Mouse (Mus musculus): ENCODE results near the gene Gcnt1. TPM values are rescaled to one million over a fixed set of nuclear protein-coding genes. Genes with fewer than 3 reads are reported as not detected.

Gcnt1 gene
- polyA plus RNA-seq, 1 experiment from 2014 or later, result 5.2 TPM

DNA sequence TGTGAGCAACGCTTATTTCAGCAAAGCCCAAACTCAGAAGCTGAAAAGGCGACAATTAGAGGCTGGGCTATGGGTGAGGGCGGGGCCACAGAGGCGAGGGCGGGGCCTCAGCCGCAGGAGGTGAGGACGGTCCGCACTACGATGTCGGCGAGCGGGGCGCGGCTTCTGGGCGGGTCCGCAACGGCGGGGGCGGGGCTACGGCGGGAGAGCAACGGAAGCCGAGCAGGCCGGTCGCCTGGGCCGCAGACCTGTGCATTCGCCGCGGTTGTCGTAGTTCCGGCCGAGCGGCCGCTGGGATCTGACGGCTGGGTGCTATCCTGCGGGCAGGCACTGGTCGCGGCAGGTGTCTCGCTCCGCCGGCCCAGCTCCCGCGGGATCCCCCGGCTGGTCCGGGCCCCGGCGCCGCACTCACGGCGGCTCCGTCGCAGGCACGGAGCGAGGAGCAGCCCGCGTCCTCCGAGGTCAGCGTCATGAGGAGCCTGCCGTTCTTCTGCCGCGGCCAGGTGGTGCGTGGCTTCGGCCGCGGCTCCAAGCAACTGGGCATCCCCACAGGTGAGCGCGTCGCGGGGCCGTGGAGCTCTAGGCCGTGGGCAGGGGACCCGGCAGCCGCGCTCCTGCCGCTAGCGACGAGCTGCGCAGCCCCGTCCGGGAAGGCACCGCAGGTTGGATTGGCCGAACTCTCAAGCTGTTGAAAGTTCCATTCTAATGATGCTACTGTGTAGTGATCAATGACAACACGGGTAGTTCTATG, 21.4 kb upstream of the Gcnt1 start, which contains the start of gene Rfk:
Gene Rfk (plus strand): TSS at position 203 of the 751 bp plus-strand sequence.
- peak within 1 kb of the TSS; percentile 64 for H3K4me2 ChIP-seq (replicated peaks)
- peak within 1 kb of the TSS; percentile 91 for H3K4me3 ChIP-seq (replicated peaks)
- H3K27me3 ChIP-seq, result no peaks in the 10 kb centered on the region
- H3K36me3 ChIP-seq, result peaks cover 11% of the 10 kb centered on the region
- ATAC-seq (ENCODE audit: insufficient number of reproducible peaks, low FRiP score, low TSS enrichment, low read depth), result peak; percentile 96
- peaks cover 8% of the 10 kb centered on the region; the same call in 1 of the 2 replicates for H3K4me1 ChIP-seq
- no peaks in the 10 kb centered on the region for H3K9me3 ChIP-seq (replicated peaks)
- WGBS, result under 1% methylated on average over 82 of the region's 83 CpGs
- peak within 1 kb of the TSS; percentile 80 for H3K27ac ChIP-seq (replicated peaks)
- H3K9ac ChIP-seq, result peak within 1 kb of the TSS; percentile 78

DNA sequence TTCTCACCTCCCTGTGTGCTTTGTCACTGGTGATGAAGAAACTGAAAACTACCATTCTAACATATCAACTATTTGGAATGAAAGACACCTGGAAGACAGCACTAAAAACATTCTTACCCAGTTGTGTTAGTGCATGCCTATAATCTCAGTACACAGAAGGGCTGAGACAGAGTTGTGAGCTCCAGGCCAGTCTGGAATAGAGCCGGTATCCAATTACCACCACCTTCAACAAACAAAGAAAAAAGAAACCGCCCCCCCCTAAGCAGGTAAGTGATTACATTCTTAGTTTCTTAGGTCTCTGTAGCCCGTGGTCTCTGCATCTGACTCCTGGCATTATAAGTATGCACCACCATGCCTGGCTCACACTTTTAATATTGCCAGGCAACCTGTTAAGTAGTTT, 20.2 kb upstream of the Gcnt1 start:
- no peak for ATAC-seq (ENCODE audit: insufficient number of reproducible peaks, low FRiP score, low TSS enrichment, low read depth)
- no peak overlapping the region for H3K4me3 ChIP-seq (replicated peaks)
- no peaks in the 10 kb centered on the region for H3K9me3 ChIP-seq (replicated peaks)
- WGBS, result 7% methylated on average over 3 of the region's 3 CpGs
- H3K9ac ChIP-seq, result no peak overlapping the region
- H3K27ac ChIP-seq (replicated peaks), result no peak overlapping the region
- peaks cover 8% of the 10 kb centered on the region; the same call in 1 of the 2 replicates for H3K4me1 ChIP-seq
- H3K4me2 ChIP-seq (replicated peaks), result peak overlapping the region; percentile 64
- no peaks in the 10 kb centered on the region for H3K27me3 ChIP-seq
- no peaks in the 10 kb centered on the region; the same call in 1 of the 2 replicates for H3K36me3 ChIP-seq

DNA sequence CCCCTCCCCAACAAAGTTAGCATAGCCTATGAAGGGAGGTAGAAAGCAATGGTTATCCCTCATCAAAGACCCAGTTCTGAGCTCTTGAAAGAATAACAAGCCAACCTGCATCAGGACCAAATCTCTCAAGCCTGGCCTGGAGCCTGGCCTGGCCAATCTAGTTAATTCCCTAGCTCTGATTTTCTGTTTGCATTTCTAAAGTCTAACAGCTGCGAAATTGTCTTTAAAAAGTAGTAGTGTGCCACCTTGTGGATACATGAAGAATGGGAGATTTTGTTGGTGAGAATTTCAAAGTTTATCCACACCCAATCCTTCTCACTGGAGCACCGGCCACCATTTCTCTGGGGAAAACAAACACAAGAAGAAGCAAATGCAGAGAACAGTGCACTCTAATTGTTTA, 15.8 kb upstream of the Gcnt1 start:
- Histone ChIP-seq H3K36me3 (no peaks in the 10 kb centered on the region), H3K9me3 (replicated peaks) (no peaks in the 10 kb centered on the region), H3K27me3 (no peaks in the 10 kb centered on the region), H3K27ac (replicated peaks) (no peak overlapping the region), H3K4me1 (no peaks in the 10 kb centered on the region), H3K9ac (no peak overlapping the region), H3K4me2 (replicated peaks) (no peak overlapping the region), H3K4me3 (replicated peaks) (no peak overlapping the region)
- WGBS, result 8% methylated on average over 2 of the region's 2 CpGs
- ATAC-seq (ENCODE audit: insufficient number of reproducible peaks, low FRiP score, low TSS enrichment, low read depth), result no peak

DNA sequence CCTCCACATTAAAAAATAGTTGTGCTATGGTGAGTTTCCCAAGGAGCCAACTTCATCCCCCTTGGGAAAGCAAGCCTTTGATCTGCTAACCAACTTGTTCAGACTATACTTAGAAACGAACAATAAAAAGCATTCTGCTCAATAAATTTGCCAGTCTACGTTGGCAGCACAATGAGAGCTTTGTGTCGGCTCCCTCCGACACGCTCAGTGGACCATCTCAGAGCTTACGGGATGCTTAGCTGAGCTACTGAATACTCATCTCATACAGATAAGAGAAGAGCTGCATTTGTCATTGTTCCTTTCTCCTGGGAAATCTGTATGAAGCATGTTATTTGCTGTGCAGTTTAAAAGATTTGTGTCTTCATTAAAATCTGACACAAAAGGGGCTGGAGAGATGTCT, 13.8 kb upstream of the Gcnt1 start:
- WGBS, result 39% methylated on average over 6 of the region's 6 CpGs
- Histone ChIP-seq H3K9me3 (replicated peaks) (no peaks in the 10 kb centered on the region), H3K9ac (no peak overlapping the region), H3K27me3 (no peaks in the 10 kb centered on the region), H3K27ac (replicated peaks) (no peak overlapping the region), H3K4me3 (replicated peaks) (no peak overlapping the region), H3K36me3 (no peaks in the 10 kb centered on the region), H3K4me1 (no peaks in the 10 kb centered on the region), H3K4me2 (replicated peaks) (no peak overlapping the region)
- ATAC-seq (ENCODE audit: insufficient number of reproducible peaks, low FRiP score, low TSS enrichment, low read depth), result no peak

DNA sequence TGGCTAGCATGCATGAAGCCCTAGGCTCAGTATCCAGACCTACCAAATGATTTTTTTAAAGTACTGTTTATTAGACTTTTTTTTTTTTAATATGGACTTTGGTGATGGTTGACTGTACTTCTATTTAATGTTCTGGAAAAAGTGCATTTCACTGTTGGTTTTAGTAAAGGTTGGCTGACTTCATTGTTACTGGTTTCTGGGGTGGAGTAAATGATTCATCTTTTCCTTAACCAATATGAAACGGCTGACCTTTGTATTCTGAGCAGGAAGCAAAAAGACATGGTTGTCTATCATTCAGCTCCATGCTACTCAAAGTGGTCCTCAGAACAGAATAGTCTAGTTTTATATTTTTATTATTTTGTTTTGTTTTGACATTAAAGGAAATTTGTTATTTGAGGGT, 12.8 kb upstream of the Gcnt1 start:
- whole genome bisulfite sequencing, result 73% methylated on average over 1 of the region's 1 CpGs
- H3K4me2 ChIP-seq (replicated peaks), result no peak overlapping the region
- H3K4me3 ChIP-seq (replicated peaks), result no peak overlapping the region
- no peak overlapping the region for H3K27ac ChIP-seq (replicated peaks)
- H3K36me3 ChIP-seq, result no peaks in the 10 kb centered on the region
- no peak overlapping the region for H3K9ac ChIP-seq
- no peaks in the 10 kb centered on the region for H3K9me3 ChIP-seq (replicated peaks)
- no peak for ATAC-seq (ENCODE audit: insufficient number of reproducible peaks, low FRiP score, low TSS enrichment, low read depth)
- H3K27me3 ChIP-seq, result no peaks in the 10 kb centered on the region
- no peaks in the 10 kb centered on the region for H3K4me1 ChIP-seq

DNA sequence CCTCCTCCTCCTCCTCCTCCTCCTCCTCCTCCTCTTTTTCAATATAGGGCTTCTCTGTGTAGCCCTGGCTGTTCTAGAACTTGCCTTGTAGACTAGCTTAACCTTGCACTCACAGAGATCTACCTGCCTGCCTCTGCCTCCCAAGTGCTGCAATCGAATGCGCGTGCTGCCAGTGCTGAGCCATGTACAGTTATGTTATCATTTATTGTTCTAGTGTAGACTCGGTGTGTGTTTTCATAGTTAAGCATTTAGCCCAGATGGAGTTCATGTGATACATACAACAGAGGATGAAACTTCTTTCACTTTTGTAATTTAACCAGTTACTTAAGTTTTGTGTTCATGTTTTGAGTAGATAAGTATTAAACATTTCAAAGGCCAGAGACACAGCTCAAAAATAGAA, 12.4 kb upstream of the Gcnt1 start:
- H3K27me3 ChIP-seq, result no peaks in the 10 kb centered on the region
- ATAC-seq (ENCODE audit: insufficient number of reproducible peaks, low FRiP score, low TSS enrichment, low read depth), result no peak
- H3K36me3 ChIP-seq, result no peaks in the 10 kb centered on the region
- H3K27ac ChIP-seq (replicated peaks), result no peak overlapping the region
- H3K9ac ChIP-seq, result no peak overlapping the region
- no peaks in the 10 kb centered on the region for H3K4me1 ChIP-seq
- no peak overlapping the region for H3K4me3 ChIP-seq (replicated peaks)
- no peak overlapping the region for H3K4me2 ChIP-seq (replicated peaks)
- no peaks in the 10 kb centered on the region for H3K9me3 ChIP-seq (replicated peaks)
- WGBS, result 90% methylated on average over 4 of the region's 4 CpGs

DNA sequence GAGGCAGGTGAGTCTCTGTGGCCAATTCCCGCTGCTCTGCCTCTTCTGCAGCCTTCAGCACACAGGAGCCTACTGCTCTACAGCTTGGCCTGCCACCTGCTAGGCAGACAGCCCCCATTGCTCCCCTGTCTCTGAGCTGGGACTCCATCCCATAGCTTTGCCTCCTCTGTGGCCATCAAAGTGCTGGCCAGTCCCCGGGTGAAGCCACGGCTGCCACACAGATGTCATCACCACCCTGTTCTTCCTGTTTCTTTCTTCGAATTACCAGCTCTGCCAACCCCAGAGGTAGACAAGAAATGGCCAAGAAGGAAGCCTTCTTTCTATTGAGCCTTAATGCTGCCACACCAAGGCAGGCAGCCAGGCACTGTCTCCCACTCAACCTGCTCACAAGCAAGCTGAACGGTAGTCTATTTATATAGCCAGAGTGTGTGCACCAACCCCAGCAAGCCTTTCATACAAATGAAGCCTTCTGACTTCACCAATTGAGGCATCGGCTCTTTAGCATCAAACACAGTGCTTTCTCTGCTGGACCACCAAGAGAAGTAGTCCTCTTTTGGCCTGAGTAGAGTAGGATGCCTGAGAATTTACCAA, 10.3 kb upstream of the Gcnt1 start:
- no peak overlapping the region for H3K4me2 ChIP-seq (replicated peaks)
- H3K27ac ChIP-seq (replicated peaks), result no peak overlapping the region
- 78% methylated on average over 6 of the region's 6 CpGs for WGBS
- H3K4me1 ChIP-seq, result no peaks in the 10 kb centered on the region
- ATAC-seq (ENCODE audit: insufficient number of reproducible peaks, low FRiP score, low TSS enrichment, low read depth), result no peak
- H3K9ac ChIP-seq, result no peak overlapping the region
- no peaks in the 10 kb centered on the region for H3K27me3 ChIP-seq
- H3K4me3 ChIP-seq (replicated peaks), result no peak overlapping the region
- H3K9me3 ChIP-seq (replicated peaks), result no peaks in the 10 kb centered on the region
- H3K36me3 ChIP-seq, result no peaks in the 10 kb centered on the region

DNA sequence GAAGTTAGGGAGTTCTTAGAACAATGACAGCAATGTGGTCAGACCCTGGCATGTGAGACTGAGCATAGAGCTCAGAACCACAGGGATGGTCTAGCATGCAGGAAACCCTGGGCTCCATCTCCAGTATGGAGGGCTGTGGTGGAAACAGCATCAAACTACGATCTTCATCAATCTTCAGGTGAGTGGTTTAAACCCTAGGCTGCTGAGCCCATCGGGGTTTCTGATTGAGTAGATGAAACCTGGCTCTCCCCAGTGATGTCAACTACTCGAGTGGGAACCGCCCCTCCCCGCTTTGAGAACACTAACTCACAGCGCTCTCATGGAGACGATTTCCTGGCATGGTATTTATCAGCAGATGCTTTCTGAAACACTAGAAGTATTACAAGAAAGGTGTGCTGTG, 7.9 kb upstream of the Gcnt1 start:
- no peak overlapping the region for H3K4me2 ChIP-seq (replicated peaks)
- H3K27me3 ChIP-seq, result no peaks in the 10 kb centered on the region
- no peak for ATAC-seq (ENCODE audit: insufficient number of reproducible peaks, low FRiP score, low TSS enrichment, low read depth)
- H3K4me1 ChIP-seq, result no peaks in the 10 kb centered on the region
- H3K4me3 ChIP-seq (replicated peaks), result no peak overlapping the region
- H3K9ac ChIP-seq, result no peak overlapping the region
- 63% methylated on average over 7 of the region's 7 CpGs for WGBS
- H3K27ac ChIP-seq (replicated peaks), result no peak overlapping the region
- H3K9me3 ChIP-seq (replicated peaks), result no peaks in the 10 kb centered on the region
- H3K36me3 ChIP-seq, result no peaks in the 10 kb centered on the region

DNA sequence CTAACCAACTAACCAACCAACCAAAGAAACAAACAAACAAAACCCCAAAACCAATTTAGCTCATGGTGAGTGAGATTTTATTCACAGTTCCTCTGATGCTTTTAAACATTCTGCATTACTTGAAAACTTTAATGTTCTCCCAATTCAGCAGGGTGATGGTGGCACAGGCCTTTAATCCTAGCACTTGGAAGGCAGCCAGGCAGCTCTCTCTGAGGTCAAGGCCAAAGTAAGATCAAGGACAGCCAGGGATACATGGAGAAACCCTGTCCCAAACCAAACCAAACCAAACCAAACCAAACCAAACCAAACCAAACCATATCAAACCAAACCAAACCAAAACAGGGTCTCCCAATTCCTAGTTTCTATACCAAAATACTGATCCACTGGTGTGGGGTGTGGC, 6.2 kb upstream of the Gcnt1 start:
- H3K36me3 ChIP-seq, result no peaks in the 10 kb centered on the region
- ATAC-seq (ENCODE audit: insufficient number of reproducible peaks, low FRiP score, low TSS enrichment, low read depth), result no peak
- H3K9ac ChIP-seq, result no peak overlapping the region
- H3K4me2 ChIP-seq (replicated peaks), result no peak overlapping the region
- H3K4me3 ChIP-seq (replicated peaks), result no peak overlapping the region
- no peaks in the 10 kb centered on the region for H3K27me3 ChIP-seq
- H3K9me3 ChIP-seq (replicated peaks), result no peaks in the 10 kb centered on the region
- no peak overlapping the region for H3K27ac ChIP-seq (replicated peaks)
- no peaks in the 10 kb centered on the region for H3K4me1 ChIP-seq

DNA sequence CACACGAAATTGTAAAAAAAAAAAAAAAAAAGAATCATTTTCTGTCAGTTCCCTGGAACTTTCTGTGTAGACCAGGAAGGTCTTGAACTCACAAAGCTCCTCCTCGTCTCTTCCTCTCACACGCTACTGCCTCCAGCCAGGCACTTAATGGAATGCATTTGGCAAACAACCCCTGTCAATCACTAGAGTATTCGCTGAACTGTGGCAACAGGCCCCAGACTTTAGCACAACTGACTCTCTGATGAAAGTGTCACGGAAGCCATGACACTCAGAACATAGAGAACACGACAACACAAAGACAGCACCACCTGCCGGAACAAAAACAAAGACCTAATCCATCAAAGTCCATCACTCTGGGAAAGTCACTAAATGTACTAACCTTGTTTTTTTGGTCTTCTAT, 3.1 kb downstream of the Gcnt1 start:
- Histone ChIP-seq H3K36me3 (no peaks in the 10 kb centered on the region), H3K4me1 (no peaks in the 10 kb centered on the region), H3K27ac (replicated peaks) (no peak overlapping the region), H3K4me2 (replicated peaks) (no peak overlapping the region), H3K9me3 (replicated peaks) (no peaks in the 10 kb centered on the region), H3K27me3 (no peaks in the 10 kb centered on the region), H3K4me3 (replicated peaks) (no peak overlapping the region), H3K9ac (no peak overlapping the region)
- WGBS, result 54% methylated on average over 7 of the region's 7 CpGs
- ATAC-seq (ENCODE audit: insufficient number of reproducible peaks, low FRiP score, low TSS enrichment, low read depth), result no peak

DNA sequence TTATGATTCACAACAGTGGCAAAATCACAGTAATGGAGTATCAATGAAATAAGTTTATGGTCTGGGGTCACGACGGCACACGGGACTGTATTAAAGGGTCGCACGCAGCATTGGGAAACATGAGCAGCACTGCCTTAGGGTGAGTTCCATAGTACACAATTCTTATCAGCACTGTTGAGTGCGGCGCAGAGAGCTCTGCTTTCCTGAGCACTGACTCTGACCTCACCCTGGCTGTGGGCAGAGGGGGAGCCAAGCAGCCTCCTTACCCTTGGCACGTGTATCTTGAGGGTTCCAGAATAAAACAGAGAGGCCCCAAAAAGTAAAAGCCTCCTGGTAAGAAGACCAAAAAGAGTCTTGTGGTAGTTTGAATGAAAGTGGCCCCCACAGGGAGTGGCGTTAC, 4.1 kb downstream of the Gcnt1 start:
- ATAC-seq (ENCODE audit: insufficient number of reproducible peaks, low FRiP score, low TSS enrichment, low read depth), result no peak

More for the DNA sequence above, 4.1 kb downstream of the Gcnt1 start:
- Histone ChIP-seq H3K27ac (replicated peaks) (no peak overlapping the region), H3K27me3 (no peaks in the 10 kb centered on the region), H3K4me3 (replicated peaks) (no peak overlapping the region), H3K9me3 (replicated peaks) (no peaks in the 10 kb centered on the region), H3K4me2 (replicated peaks) (no peak overlapping the region), H3K4me1 (no peaks in the 10 kb centered on the region), H3K36me3 (no peaks in the 10 kb centered on the region), H3K9ac (no peak overlapping the region)
- WGBS, result 88% methylated on average over 9 of the region's 9 CpGs
